7 mouse cellular contexts compared by ENCODE assay signal in the genomic region with DNA sequence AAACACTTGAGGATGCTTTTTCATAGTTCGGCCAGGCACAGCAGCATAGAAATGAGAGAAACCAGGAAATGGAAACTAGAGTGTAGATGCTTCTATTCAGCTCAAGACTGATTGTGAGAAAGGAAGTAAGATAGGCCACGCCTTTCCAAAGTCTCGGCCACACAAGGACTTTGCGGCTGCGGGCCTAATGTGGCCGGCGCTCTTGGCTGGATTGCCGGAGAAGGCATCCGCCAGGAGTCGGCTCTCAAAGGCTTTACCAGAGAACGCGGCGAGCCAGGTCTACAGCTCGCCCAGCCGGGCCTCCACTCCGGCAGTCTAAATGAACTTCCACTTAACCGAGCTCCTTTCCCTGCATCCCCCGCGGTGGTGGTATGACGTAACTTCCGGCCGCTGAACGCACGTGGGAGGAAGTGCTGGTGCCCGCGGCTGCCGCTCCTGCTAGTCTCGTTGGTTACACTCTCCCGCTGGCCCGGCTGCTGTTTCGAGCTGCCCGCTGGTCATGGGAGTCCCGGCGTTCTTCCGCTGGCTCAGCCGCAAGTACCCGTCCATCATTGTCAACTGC. TPM values are rescaled to one million over a fixed set of nuclear protein-coding genes. Genes with fewer than 3 reads are reported as not detected.
A peak's percentile ranks its signal among the peaks of the same experiment; 100 is the strongest.
DNase-seq lines count a peak whose midpoint lies in the region; ATAC-seq lines count a peak whose summit lies in the region.

A gene (plus strand): TSS at position 374 of the 562 bp plus-strand sequence.

- peak within 1 kb of the TSS; percentile 90 for H3K4me3 ChIP-seq in intestine, embryonic 15.5 days (replicated peaks)
- peak within 1 kb of the TSS; percentile 70 for H3K4me3 ChIP-seq in midbrain, embryonic 10.5 days

- H3K27ac ChIP-seq in intestine, embryonic 15.5 days: peak within 1 kb of the TSS; percentile 99
- H3K27ac ChIP-seq in midbrain, embryonic 10.5 days (replicated peaks): peak within 1 kb of the TSS; percentile 93

- no peaks in the 10 kb centered on the region for H3K36me3 ChIP-seq in intestine, embryonic 15.5 days
- peaks cover 26% of the 10 kb centered on the region for H3K36me3 ChIP-seq in midbrain, embryonic 10.5 days

- H3K4me1 ChIP-seq in intestine, embryonic 15.5 days (replicated peaks): peaks cover 5% of the 10 kb centered on the region; the same call in 1 of the 2 replicates
- peaks cover 26% of the 10 kb centered on the region for H3K4me1 ChIP-seq in midbrain, embryonic 10.5 days

- WGBS in intestine, embryonic 15.5 days: under 1% methylated on average over 37 of the region's 37 CpGs
- under 1% methylated on average over 37 of the region's 37 CpGs for WGBS in midbrain, embryonic 10.5 days

- peak; percentile 97 for ATAC-seq in intestine, embryonic 15.5 days

- H3K9ac ChIP-seq in intestine, embryonic 15.5 days: peak within 1 kb of the TSS; percentile 91

- peak; percentile 97 for DNase-seq in adrenal gland, adult 2 months
- DNase-seq in embryo, embryonic 11.5 days (ENCODE audit: low read depth, low spot score): peak; percentile 94
- DNase-seq in gastrocnemius, postnatal 36 days: peak; percentile 90 to 93
- DNase-seq in left cerebral cortex, postnatal 25 days (ENCODE audit: low spot score in 2 of 2): peak; percentile 98
- DNase-seq in midbrain, embryonic 10.5 days (ENCODE audit: low spot score): peak; percentile 99
- DNase-seq in right cerebral cortex, postnatal 4 days: peak; percentile 93

- H3K4me2 ChIP-seq in intestine, embryonic 15.5 days (replicated peaks): peak within 1 kb of the TSS; percentile 70

- no peaks in the 10 kb centered on the region for H3K9me3 ChIP-seq in intestine, embryonic 15.5 days
- H3K9me3 ChIP-seq in midbrain, embryonic 10.5 days (replicated peaks): no peaks in the 10 kb centered on the region

- intact Hi-C loops in gastrocnemius, postnatal 36 days (cut with DNase I): no loop called here
- intact Hi-C loops in left cerebral cortex, postnatal 25 days (cut with DNase I): no loop called here

- no peaks in the 10 kb centered on the region for H3K27me3 ChIP-seq in intestine, embryonic 15.5 days (replicated peaks)
- no peaks in the 10 kb centered on the region for H3K27me3 ChIP-seq in midbrain, embryonic 10.5 days (ENCODE audit: low read depth, poor library complexity, severe bottlenecking)

RNA-seq across cellular contexts. Expression of the gene that starts here (rescaled TPM):
- total RNA-seq in adrenal gland, adult 2 months (2021): 10 to 100 TPM; 50.5 to 53.9 TPM
- polyA plus RNA-seq in adrenal gland, adult 2 months (2012; rRNA removed): 6.6 and 7.8 TPM in 2 replicates
- total RNA-seq in gastrocnemius, postnatal 36 days (2021): 10 to 100 TPM; 11.1 to 14.1 TPM
- 70.3 and 77.6 TPM in 2 replicates for polyA plus RNA-seq in intestine, embryonic 15.5 days (2015; fragmentation: Nextera tagmentation; extraction: Ambion mirVana)
- total RNA-seq in left cerebral cortex, postnatal 25 days (2021): 10 to 100 TPM; 40.1 to 42.6 TPM
- polyA plus RNA-seq in midbrain, embryonic 10.5 days (2016; fragmentation: Nextera tagmentation; extraction: Ambion mirVana): 88.0 and 92.5 TPM in 2 replicates

Comparison
In these comparisons a context has a peak if more than half of its experiments do, and no peak if none do; other contexts are left out.
1. Peak in every context shown above with its lines: DNase-seq, ATAC-seq, H3K4me3 ChIP-seq and H3K27ac ChIP-seq.